Mouse (Mus musculus) ES-Bruce4 (cell line): Measurements from ENCODE around the gene Brinp3. TPM values are rescaled to one million over a fixed set of nuclear protein-coding genes. Genes with fewer than 3 reads are reported as not detected.
A peak's percentile ranks its signal among the peaks of the same experiment; 100 is the strongest.

Source experiments
- H3K27ac ChIP-seq: 2 replicates; pipeline ENCODE4 v1.5.1; 2012; ENCODE audit warnings: low read length, inconsistent platforms; ENCODE audit not compliant: insufficient read depth
- H3K27me3 ChIP-seq: 2 replicates; pipeline ENCODE4 v1.6.1; 2012; ENCODE audit warnings: mild to moderate bottlenecking, low read length, inconsistent platforms; ENCODE audit not compliant: control insufficient read depth, poor library complexity, insufficient read depth, severe bottlenecking
- H3K36me3 ChIP-seq: 2 replicates; pipeline ENCODE4 v1.6.1; 2012; ENCODE audit warnings: inconsistent platforms, mild to moderate bottlenecking, low read length, moderate library complexity; ENCODE audit not compliant: control insufficient read depth, poor library complexity, insufficient read depth, severe bottlenecking
- H3K4me1 ChIP-seq: one replicate; pipeline ENCODE4 v1.8.1; 2011; ENCODE audit warnings: low read length; ENCODE audit not compliant: control insufficient read depth, insufficient read depth
- H3K4me3 ChIP-seq: 2 replicates; pipeline ENCODE4 v1.5.1; 2011; ENCODE audit warnings: low read depth, mild to moderate bottlenecking, low read length
- H3K9ac ChIP-seq: 2 replicates; pipeline ENCODE4 v1.6.1; 2012; ENCODE audit warnings: low read depth, mild to moderate bottlenecking, inconsistent platforms; ENCODE audit not compliant: poor library complexity, severe bottlenecking
- H3K9me3 ChIP-seq: replicated peaks from 2 replicates; pipeline ENCODE4 v1.6.1; 2012; ENCODE audit warnings: mild to moderate bottlenecking, low read length, inconsistent platforms; ENCODE audit not compliant: control insufficient read depth, poor library complexity, insufficient read depth, severe bottlenecking
- CTCF ChIP-seq: IDR thresholded peaks from one replicate; pipeline ENCODE4 v1.8.1; 2011; ENCODE audit warnings: low read depth, low read length
- EP300 ChIP-seq: IDR thresholded peaks from 2 replicates; pipeline ENCODE4 v1.6.1; 2011; ENCODE audit warnings: low read depth, low read length; ENCODE audit not compliant: insufficient read depth
- POLR2A ChIP-seq: IDR thresholded peaks from one replicate; pipeline ENCODE4 v1.8.1; 2011; ENCODE audit warnings: low read length; ENCODE audit not compliant: insufficient read depth
- polyA plus RNA-seq: library from polyadenylated mRNA; stranded (reverse); fragments of >200 nt; gene quantifications from 2 replicates; pipeline ENCODE4 v1.2.4, GENCODE M21; 2011; ENCODE audit warnings: low read depth; ENCODE audit not compliant: missing spikeins, insufficient read depth, insufficient read length

Gene Brinp3
- not detected in 2 replicates for polyA plus RNA-seq

GRCm38 (mm10) chr1:146494681-146495331 is at the start of gene Brinp3:
TSS of gene Brinp3 (plus strand) at chr1:146494760.
- Histone ChIP-seq H3K27me3 (peaks cover 8% of the 10 kb centered on the region; the same call in 1 of the 2 replicates), H3K4me3 (no peak within 1 kb of the TSS), H3K36me3 (no peaks in the 10 kb centered on the region), H3K4me1 (no peaks in the 10 kb centered on the region), H3K9me3 (no peaks in the 10 kb centered on the region), H3K9ac (no peak within 1 kb of the TSS), H3K27ac (no peak within 1 kb of the TSS)
- no peak for TF ChIP-seq CTCF
- no peak for TF ChIP-seq POLR2A
- no peak for TF ChIP-seq EP300

GRCm38 (mm10) chr1:146494221-146494620 is 339 bp upstream of the Brinp3 start:
- TF ChIP-seq CTCF (no peak), EP300 (no peak), POLR2A (no peak)
- Histone ChIP-seq H3K4me1 (no peaks in the 10 kb centered on the region), H3K4me3 (no peak overlapping the region), H3K36me3 (no peaks in the 10 kb centered on the region), H3K9me3 (no peaks in the 10 kb centered on the region), H3K27me3 (peaks cover 8% of the 10 kb centered on the region; the same call in 1 of the 2 replicates), H3K9ac (no peak overlapping the region), H3K27ac (no peak overlapping the region)

- Histone ChIP-seq H3K4me3 (no peak overlapping the region), H3K9ac (no peak overlapping the region)
These were observed 826 bp downstream of the Brinp3 start for GRCm38 (mm10) chr1:146495386-146495785.

GRCm38 (mm10) chr1:146497381-146498081 is 3.0 kb downstream of the Brinp3 start:
- Histone ChIP-seq H3K27me3 (peaks cover 8% of the 10 kb centered on the region; the same call in 1 of the 2 replicates), H3K9ac (no peak overlapping the region), H3K9me3 (no peaks in the 10 kb centered on the region), H3K27ac (no peak overlapping the region), H3K4me3 (peak overlapping the region; percentile 40), H3K4me1 (no peaks in the 10 kb centered on the region), H3K36me3 (no peaks in the 10 kb centered on the region)
- TF ChIP-seq EP300 (no peak), CTCF (no peak), POLR2A (no peak)

More at GRCm38 (mm10) chr1:146495386-146495785, 826 bp downstream of the Brinp3 start:
- H3K4me1 ChIP-seq = no peaks in the 10 kb centered on the region
- no peak for TF ChIP-seq EP300
- TF ChIP-seq CTCF = no peak
- TF ChIP-seq POLR2A = no peak
- no peak overlapping the region for H3K27ac ChIP-seq
- no peaks in the 10 kb centered on the region for H3K9me3 ChIP-seq
- peaks cover 8% of the 10 kb centered on the region; the same call in 1 of the 2 replicates for H3K27me3 ChIP-seq
- H3K36me3 ChIP-seq = no peaks in the 10 kb centered on the region

GRCm38 (mm10) chr1:146498085-146498779 is 3.7 kb downstream of the Brinp3 start:
- H3K36me3 ChIP-seq = no peaks in the 10 kb centered on the region
- peaks cover 8% of the 10 kb centered on the region; the same call in 1 of the 2 replicates for H3K27me3 ChIP-seq
- H3K4me3 ChIP-seq = peak overlapping the region; percentile 40
- TF ChIP-seq CTCF = no peak
- TF ChIP-seq POLR2A = no peak
- no peak for TF ChIP-seq EP300
- no peak overlapping the region for H3K27ac ChIP-seq
- H3K9me3 ChIP-seq = no peaks in the 10 kb centered on the region
- no peaks in the 10 kb centered on the region for H3K4me1 ChIP-seq
- H3K9ac ChIP-seq = no peak overlapping the region
